Mouse (Mus musculus): ENCODE results near the gene Rab24. TPM values are rescaled to one million over a fixed set of nuclear protein-coding genes. Genes with fewer than 3 reads are reported as not detected.

The Rab24 gene
- 10 to 100 TPM; 48.4 to 53.9 TPM for total RNA-seq (2021)
- long read RNA-seq, experiment 1, transcript Rab24-201 (8 exons, 1,168 nt) = major isoform, 59 of 93 reads
- long read RNA-seq, experiment 1, partial matches to known transcripts = 4 of 93 reads
- long read RNA-seq, experiment 1, other reads (novel, unspliced or antisense) = 30 of 93 reads
- long read RNA-seq, experiment 2, transcript Rab24-201 (8 exons, 1,168 nt) = major isoform, 45 of 89 reads
- long read RNA-seq, experiment 2, partial matches to known transcripts = 3 of 89 reads
- long read RNA-seq, experiment 2, other reads (novel, unspliced or antisense) = 40 of 89 reads

DNA sequence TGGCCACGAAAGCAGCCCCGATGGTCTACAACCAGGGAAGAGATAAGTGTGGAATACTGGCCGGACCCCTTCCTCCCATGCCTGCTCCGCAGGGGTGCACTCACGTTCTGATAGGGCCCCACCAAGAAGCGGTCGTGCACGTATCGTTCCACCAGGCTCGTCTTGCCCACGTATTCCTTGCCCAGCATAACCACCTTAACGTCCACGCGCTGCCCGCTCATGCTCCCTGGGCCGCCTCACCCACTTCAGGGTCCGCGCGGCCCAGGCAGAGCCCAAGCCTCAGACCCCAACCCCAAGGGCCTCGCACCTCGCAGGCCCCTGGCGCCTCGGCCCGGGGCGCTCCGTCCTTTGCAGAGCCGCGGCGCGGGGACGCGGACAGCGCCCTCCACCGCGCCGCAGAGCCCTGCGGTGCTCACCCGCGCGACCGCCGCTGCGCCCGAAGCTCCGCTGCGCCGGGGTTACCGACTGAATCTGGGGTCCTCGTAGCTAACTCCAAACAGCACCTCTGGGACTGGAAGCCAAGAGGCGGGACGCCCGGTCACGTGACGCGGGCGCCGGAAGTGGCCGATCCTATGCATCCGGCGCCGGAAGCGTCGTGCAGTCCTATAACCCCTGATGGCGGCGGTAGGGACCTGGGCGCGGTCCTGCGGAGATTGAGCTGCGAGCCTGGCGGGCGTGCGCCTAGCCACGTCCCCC lies at the start of gene Rab24:
Rab24 (minus strand) TSS at position 513 of the 696 bp plus-strand sequence.
- peak; percentile 84 to 90 for DNase-seq (ENCODE audit: low spot score in 2 of 2)

GRCm38 (mm10) chr13:55371007-55371681 lies 49.4 kb upstream of the Rab24 start:
- no peak for DNase-seq (ENCODE audit: low spot score in 2 of 2)

GRCm38 (mm10) chr13:55370234-55370633 lies 48.5 kb upstream of the Rab24 start:
- no peak for DNase-seq (ENCODE audit: low spot score in 2 of 2)

GRCm38 (mm10) chr13:55369531-55370114 lies 47.9 kb upstream of the Rab24 start, which contains the start of gene Rgs14:
Rgs14 (plus strand) TSS chr13:55369732.
- DNase-seq (ENCODE audit: low spot score in 2 of 2) = no peak

GRCm38 (mm10) chr13:55368401-55368800 lies 46.7 kb upstream of the Rab24 start:
- no peak for DNase-seq (ENCODE audit: low spot score in 2 of 2)

DNA sequence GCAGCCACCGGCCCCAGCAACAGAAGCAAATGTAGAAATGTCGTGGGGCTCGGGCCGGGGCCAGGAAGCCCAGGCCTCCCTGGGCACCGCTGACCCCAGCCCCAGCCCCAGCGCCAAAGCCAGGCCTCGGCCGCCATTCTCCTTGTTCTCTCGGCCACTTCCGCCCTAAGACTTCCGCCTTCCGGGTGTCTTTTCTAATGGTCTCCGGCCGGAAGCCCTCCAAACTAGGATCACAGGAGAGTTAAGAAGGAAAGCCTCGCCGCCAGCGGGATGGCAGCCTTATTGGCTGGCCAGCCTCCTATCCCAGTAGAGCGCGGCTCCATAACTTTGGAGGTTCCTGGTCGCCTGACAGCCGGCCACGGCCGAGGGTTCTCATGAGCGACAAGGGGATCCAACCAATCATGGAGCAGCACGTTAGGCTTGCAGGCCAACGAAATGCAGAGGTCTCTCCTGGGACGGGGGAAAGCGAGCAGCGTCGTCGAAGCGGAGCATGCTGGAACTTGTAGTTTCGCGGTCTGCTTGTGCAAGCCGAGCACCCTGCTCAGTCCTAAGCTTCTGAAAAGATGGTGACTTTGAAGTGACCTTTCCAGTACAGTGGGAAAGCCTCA lies 40.8 kb upstream of the Rab24 start, which contains the start of gene Lman2:
Lman2 (minus strand) TSS at position 331 of the 608 bp plus-strand sequence.
- DNase-seq (ENCODE audit: low spot score in 2 of 2) = peak; percentile 85 to 95

- DNase-seq (ENCODE audit: low spot score in 2 of 2) = peak in 1 of 2 experiments; percentile 48
Measured at GRCm38 (mm10) chr13:55361974-55362452, 40.3 kb upstream of the Rab24 start.

DNA sequence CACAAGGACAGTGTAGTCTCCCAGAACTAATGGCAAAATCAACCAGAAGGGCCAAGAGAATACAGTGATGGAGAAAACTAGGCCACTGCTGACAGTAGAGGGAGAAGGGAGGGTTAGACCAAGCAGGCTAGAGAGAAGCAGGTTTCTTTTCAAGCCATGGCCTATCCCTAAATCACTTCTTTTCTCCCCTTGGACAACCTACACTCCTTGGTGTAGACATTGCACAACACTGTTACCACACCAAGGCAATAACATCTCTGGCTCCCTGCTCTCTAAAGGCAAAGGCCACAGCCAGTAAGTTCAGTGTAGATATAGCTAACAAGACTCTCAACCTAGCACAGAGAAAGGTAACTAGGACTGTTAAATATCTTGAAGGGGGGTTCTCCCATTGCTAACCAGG lies 39.4 kb upstream of the Rab24 start:
- DNase-seq (ENCODE audit: low spot score in 2 of 2) = no peak

DNA sequence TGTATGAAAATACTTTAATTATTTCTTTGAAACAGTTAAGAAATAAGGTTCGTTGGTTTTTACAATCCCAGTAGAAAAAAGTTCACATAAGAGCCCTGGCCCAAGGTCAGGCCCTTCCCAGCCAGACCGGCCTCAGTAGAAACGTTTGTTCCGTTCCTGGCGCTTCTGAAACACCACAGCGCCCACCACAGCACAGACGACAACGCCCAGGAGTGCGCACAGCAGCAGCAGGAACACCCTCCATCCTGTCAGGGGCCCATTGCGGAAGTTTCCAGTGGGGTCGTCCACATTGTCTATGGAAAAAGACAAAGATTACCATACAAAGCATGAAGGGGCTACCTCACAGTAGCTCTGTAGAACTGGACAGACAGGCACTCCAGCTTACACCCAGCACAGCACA lies 25.0 kb upstream of the Rab24 start:
- DNase-seq (ENCODE audit: low spot score in 2 of 2) = no peak

GRCm38 (mm10) chr13:55344286-55344685 lies 22.5 kb upstream of the Rab24 start:
- no peak for DNase-seq (ENCODE audit: low spot score in 2 of 2)

- DNase-seq (ENCODE audit: low spot score in 2 of 2) = no peak
Measured at GRCm38 (mm10) chr13:55342469-55342868, 20.7 kb upstream of the Rab24 start.

DNA sequence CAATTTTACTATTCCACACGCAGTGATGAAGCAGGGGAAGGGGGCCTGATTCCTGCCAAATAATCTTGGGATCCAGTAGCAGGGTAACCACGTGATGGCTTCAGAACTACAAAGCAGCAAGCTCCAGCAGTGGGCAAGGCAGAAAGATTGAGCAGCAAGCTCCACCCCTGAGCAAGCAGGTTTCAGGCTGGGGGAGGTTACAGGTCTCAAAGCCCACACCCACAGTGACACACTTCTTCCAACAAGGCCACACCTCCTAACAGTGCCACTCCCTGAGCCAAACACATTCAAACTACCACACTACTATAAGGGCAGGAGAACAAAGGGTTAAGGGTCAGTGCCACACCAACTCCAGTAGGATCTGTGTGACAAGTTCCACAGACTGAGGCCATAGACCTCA lies 17.5 kb upstream of the Rab24 start:
- DNase-seq (ENCODE audit: low spot score in 2 of 2) = no peak

DNA sequence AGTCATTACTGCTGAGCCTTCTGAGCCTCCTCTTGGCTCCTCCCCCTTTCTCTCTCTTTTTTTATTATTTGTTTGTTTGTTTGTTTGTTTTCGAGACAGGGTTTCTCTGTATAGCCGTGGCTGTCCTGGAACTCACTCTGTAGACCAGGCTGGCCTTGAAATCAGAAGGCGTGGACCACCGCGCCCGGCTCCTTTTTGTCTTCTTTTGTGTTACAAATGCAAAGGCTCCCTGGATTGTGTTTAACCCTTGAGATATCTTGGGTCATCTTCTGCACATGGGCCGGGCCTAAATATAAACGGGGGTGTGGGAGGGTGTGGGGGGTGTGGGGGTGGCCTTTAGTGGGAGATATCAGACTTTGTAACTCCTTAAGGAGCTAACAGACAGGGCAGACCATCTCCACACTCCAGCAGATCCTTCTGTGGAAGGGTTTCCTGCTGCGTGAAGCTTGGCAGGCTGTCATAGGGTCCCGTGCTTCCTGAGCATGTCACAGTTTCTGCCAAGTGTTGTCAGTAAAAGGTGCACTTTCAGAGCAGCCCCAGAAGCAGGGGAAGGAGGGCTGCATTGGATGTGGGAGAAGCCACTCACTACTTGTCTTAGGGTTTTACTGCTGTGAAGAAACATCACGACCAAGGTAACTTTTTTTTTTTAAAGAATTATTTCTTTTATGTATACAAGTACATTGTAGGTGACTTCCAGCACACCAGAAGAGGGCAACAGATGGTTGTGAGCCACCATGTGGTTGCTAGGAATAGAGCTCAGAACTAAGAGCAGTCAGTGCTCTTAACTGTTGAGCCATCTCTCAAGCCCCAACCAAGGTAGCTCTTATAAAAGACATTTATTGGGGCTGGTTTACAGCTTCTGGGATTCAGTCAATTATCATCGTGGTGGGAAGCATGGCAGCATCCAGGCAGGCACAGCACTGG lies 16.6 kb upstream of the Rab24 start:
- DNase-seq (ENCODE audit: low spot score in 2 of 2) = no peak

DNA sequence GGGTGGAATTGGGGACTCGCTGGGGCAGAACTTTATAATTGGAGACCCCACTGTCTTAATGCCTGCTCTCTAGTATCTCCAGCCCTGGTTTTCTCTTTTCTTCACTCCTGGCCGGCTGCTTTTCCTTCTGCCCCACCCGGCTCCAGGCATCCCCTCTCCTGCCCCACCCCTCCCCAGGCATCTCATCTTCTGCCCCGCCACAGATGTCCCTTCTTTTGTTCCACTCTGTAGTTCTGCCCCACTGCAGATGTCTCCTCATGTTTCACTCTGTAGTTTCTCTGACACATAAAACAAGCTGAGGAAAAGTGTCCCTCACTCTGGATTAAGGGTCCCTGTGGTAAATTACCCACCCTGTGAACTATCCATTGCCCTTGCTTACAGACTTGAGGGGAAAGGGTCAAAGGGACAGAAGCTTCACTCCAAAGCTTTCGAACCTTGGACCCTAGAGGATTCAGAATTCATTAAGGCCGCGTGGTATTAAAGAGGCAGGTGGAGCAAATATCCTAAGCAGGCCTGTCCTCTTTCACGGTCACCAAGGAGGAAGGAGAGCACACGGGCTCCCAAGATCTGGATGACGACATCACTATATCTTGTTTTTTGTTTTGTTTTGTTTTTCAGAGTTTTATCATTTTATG lies 15.7 kb upstream of the Rab24 start:
- no peak for DNase-seq (ENCODE audit: low spot score in 2 of 2)

- DNase-seq (ENCODE audit: low spot score in 2 of 2) = no peak
Measured at GRCm38 (mm10) chr13:55335701-55336100, 14.0 kb upstream of the Rab24 start.

GRCm38 (mm10) chr13:55332331-55332730 lies 10.6 kb upstream of the Rab24 start:
- no peak for DNase-seq (ENCODE audit: low spot score in 2 of 2)

GRCm38 (mm10) chr13:55330567-55331400 lies 9.0 kb upstream of the Rab24 start:
- DNase-seq (ENCODE audit: low spot score in 2 of 2) = no peak

Measured in gastrocnemius, postnatal 4 days (tissue).